Mouse (Mus musculus): ENCODE measurements around the gene Mrgprb2.

Mrgprb2 gene

DNA sequence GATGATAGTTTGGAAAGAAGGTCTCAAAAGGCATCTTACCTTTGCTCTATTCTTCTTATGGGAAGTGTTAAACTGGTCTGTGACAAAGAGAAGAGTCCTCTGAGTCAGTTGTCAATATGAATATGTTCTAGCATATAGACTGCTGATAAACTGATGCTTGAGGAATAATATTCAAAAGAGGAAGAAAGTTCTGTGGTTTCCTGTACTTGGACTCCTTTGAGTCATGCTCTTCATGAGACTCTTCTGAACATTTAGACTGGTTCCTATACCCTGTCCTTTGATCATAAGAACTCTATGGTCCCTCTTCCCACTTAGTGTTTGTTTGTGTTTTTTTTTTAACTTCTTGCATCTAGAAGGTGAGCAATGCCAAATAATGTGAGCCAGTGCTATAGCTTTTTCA lies at the start of gene Mrgprb2:
Gene Mrgprb2 (minus strand): TSS at position 101 of the 400 bp plus-strand sequence.
- DNase-seq (ENCODE audit: low spot score), result no peak
